Mouse (Mus musculus): Measurements from ENCODE around the gene Dst. TPM values are rescaled to one million over a fixed set of nuclear protein-coding genes. Genes with fewer than 3 reads are reported as not detected.

The Dst gene
- polyA plus RNA-seq, 1 experiment from 2014 or later = 35.2 TPM

- H3K9me3 ChIP-seq = no peaks in the 10 kb centered on the region
- H3K4me1 ChIP-seq = peaks cover 5% of the 10 kb centered on the region
- peak overlapping the region; percentile 44 for H3K27ac ChIP-seq (replicated peaks)
- 0 out of 2 replicates have a peak overlapping the region, but pooled peaks have one; percentile 7 for H3K9ac ChIP-seq (replicated peaks)
- H3K4me2 ChIP-seq (replicated peaks) = no peak overlapping the region
- no peaks in the 10 kb centered on the region for H3K27me3 ChIP-seq
- no peak overlapping the region for H3K4me3 ChIP-seq
- H3K36me3 ChIP-seq = no peaks in the 10 kb centered on the region
- ATAC-seq (replicated peaks) = peak; percentile 74; the same call in 1 of the 2 replicates
- WGBS = 59% methylated on average over 14 of the region's 14 CpGs
These were observed 24.9 kb downstream of the Dst start for GRCm38 (mm10) chr1:33932845-33933499.

- Histone ChIP-seq H3K9me3 (no peaks in the 10 kb centered on the region), H3K36me3 (no peaks in the 10 kb centered on the region), H3K4me2 (replicated peaks) (no peak overlapping the region), H3K27ac (replicated peaks) (peak overlapping the region; percentile 69), H3K27me3 (no peaks in the 10 kb centered on the region), H3K4me1 (peaks cover 5% of the 10 kb centered on the region), H3K4me3 (no peak overlapping the region), H3K9ac (replicated peaks) (no peak overlapping the region)
- 69% methylated on average over 3 of the region's 3 CpGs for WGBS
- no peak for ATAC-seq (replicated peaks)
These were observed 27.9 kb downstream of the Dst start for GRCm38 (mm10) chr1:33935946-33936345.

GRCm38 (mm10) chr1:33939828-33940227, 31.8 kb downstream of the Dst start:
- WGBS = 81% methylated on average over 5 of the region's 5 CpGs
- Histone ChIP-seq H3K27ac (replicated peaks) (no peak overlapping the region; the same call in 1 of the 2 replicates), H3K4me3 (no peak overlapping the region), H3K36me3 (no peaks in the 10 kb centered on the region), H3K27me3 (no peaks in the 10 kb centered on the region), H3K9ac (replicated peaks) (no peak overlapping the region), H3K9me3 (no peaks in the 10 kb centered on the region), H3K4me2 (replicated peaks) (no peak overlapping the region), H3K4me1 (no peaks in the 10 kb centered on the region; the same call in 1 of the 2 replicates)
- no peak for ATAC-seq (replicated peaks)

- WGBS = 85% methylated on average over 11 of the region's 11 CpGs
- no peak for ATAC-seq (replicated peaks)
- Histone ChIP-seq H3K27ac (replicated peaks) (peak overlapping the region; percentile 12), H3K27me3 (no peaks in the 10 kb centered on the region), H3K36me3 (no peaks in the 10 kb centered on the region), H3K4me3 (no peak overlapping the region), H3K4me2 (replicated peaks) (no peak overlapping the region), H3K4me1 (peaks cover 3% of the 10 kb centered on the region; the same call in 1 of the 2 replicates), H3K9ac (replicated peaks) (no peak overlapping the region), H3K9me3 (no peaks in the 10 kb centered on the region)
These were observed 32.4 kb downstream of the Dst start for GRCm38 (mm10) chr1:33940364-33940928.

GRCm38 (mm10) chr1:33942638-33943037, 34.6 kb downstream of the Dst start:
- no peak overlapping the region for H3K4me2 ChIP-seq (replicated peaks)
- ATAC-seq (replicated peaks) = no peak
- whole genome bisulfite sequencing = 89% methylated on average over 8 of the region's 8 CpGs
- no peaks in the 10 kb centered on the region for H3K27me3 ChIP-seq
- H3K9me3 ChIP-seq = no peaks in the 10 kb centered on the region
- H3K27ac ChIP-seq (replicated peaks) = no peak overlapping the region
- no peaks in the 10 kb centered on the region for H3K36me3 ChIP-seq
- H3K9ac ChIP-seq (replicated peaks) = no peak overlapping the region
- no peak overlapping the region for H3K4me3 ChIP-seq
- peaks cover 10% of the 10 kb centered on the region; the same call in 1 of the 2 replicates for H3K4me1 ChIP-seq

GRCm38 (mm10) chr1:33943943-33944342, 35.9 kb downstream of the Dst start:
- H3K27ac ChIP-seq (replicated peaks) = no peak overlapping the region
- no peaks in the 10 kb centered on the region for H3K27me3 ChIP-seq
- ATAC-seq (replicated peaks) = no peak
- no peak overlapping the region for H3K9ac ChIP-seq (replicated peaks)
- H3K4me1 ChIP-seq = peaks cover 14% of the 10 kb centered on the region; the same call in 1 of the 2 replicates
- no peak overlapping the region for H3K4me3 ChIP-seq
- H3K9me3 ChIP-seq = no peaks in the 10 kb centered on the region
- no peaks in the 10 kb centered on the region for H3K36me3 ChIP-seq
- 81% methylated on average over 2 of the region's 2 CpGs for WGBS
- H3K4me2 ChIP-seq (replicated peaks) = no peak overlapping the region

- H3K36me3 ChIP-seq = no peaks in the 10 kb centered on the region
- H3K9ac ChIP-seq (replicated peaks) = no peak overlapping the region
- 78% methylated on average over 17 of the region's 17 CpGs for WGBS
- no peaks in the 10 kb centered on the region for H3K27me3 ChIP-seq
- no peak overlapping the region for H3K4me3 ChIP-seq
- H3K4me1 ChIP-seq = peaks cover 14% of the 10 kb centered on the region; the same call in 1 of the 2 replicates
- no peak overlapping the region for H3K4me2 ChIP-seq (replicated peaks)
- no peaks in the 10 kb centered on the region for H3K9me3 ChIP-seq
- H3K27ac ChIP-seq (replicated peaks) = peak overlapping the region; percentile 88
- no peak for ATAC-seq (replicated peaks)
These were observed 37.1 kb downstream of the Dst start for GRCm38 (mm10) chr1:33944977-33945750.

- ATAC-seq (replicated peaks) = no peak
- WGBS = 96% methylated on average over 6 of the region's 6 CpGs
- Histone ChIP-seq H3K4me1 (peaks cover 14% of the 10 kb centered on the region; the same call in 1 of the 2 replicates), H3K36me3 (no peaks in the 10 kb centered on the region), H3K4me3 (no peak overlapping the region), H3K9me3 (no peaks in the 10 kb centered on the region), H3K9ac (replicated peaks) (no peak overlapping the region), H3K27me3 (no peaks in the 10 kb centered on the region), H3K4me2 (replicated peaks) (no peak overlapping the region), H3K27ac (replicated peaks) (peak overlapping the region; percentile 88)
These were observed 37.7 kb downstream of the Dst start for GRCm38 (mm10) chr1:33945756-33946155.

GRCm38 (mm10) chr1:33946601-33947395, 38.8 kb downstream of the Dst start:
- H3K4me2 ChIP-seq (replicated peaks) = no peak overlapping the region
- H3K4me3 ChIP-seq = no peak overlapping the region
- peak; percentile 92 for ATAC-seq (replicated peaks)
- 67% methylated on average over 12 of the region's 12 CpGs for WGBS
- H3K27me3 ChIP-seq = no peaks in the 10 kb centered on the region
- peak overlapping the region; percentile 88 for H3K27ac ChIP-seq (replicated peaks)
- H3K9me3 ChIP-seq = no peaks in the 10 kb centered on the region
- peaks cover 14% of the 10 kb centered on the region; the same call in 1 of the 2 replicates for H3K4me1 ChIP-seq
- H3K36me3 ChIP-seq = no peaks in the 10 kb centered on the region
- H3K9ac ChIP-seq (replicated peaks) = no peak overlapping the region

- Histone ChIP-seq H3K27ac (replicated peaks) (peak overlapping the region; percentile 88), H3K4me2 (replicated peaks) (no peak overlapping the region), H3K27me3 (no peaks in the 10 kb centered on the region), H3K9ac (replicated peaks) (no peak overlapping the region), H3K36me3 (no peaks in the 10 kb centered on the region), H3K4me3 (no peak overlapping the region), H3K9me3 (no peaks in the 10 kb centered on the region), H3K4me1 (peaks cover 14% of the 10 kb centered on the region; the same call in 1 of the 2 replicates)
- ATAC-seq (replicated peaks) = no peak
- 89% methylated on average over 6 of the region's 6 CpGs for WGBS
These were observed 39.8 kb downstream of the Dst start for GRCm38 (mm10) chr1:33947838-33948237.

- 66% methylated on average over 5 of the region's 5 CpGs for WGBS
These were observed 40.5 kb downstream of the Dst start for GRCm38 (mm10) chr1:33948511-33948910.

More at GRCm38 (mm10) chr1:33948511-33948910, 40.5 kb downstream of the Dst start:
- H3K4me1 ChIP-seq = peaks cover 14% of the 10 kb centered on the region; the same call in 1 of the 2 replicates
- H3K9me3 ChIP-seq = no peaks in the 10 kb centered on the region
- no peak overlapping the region for H3K9ac ChIP-seq (replicated peaks)
- no peaks in the 10 kb centered on the region for H3K27me3 ChIP-seq
- no peak overlapping the region for H3K4me2 ChIP-seq (replicated peaks)
- H3K27ac ChIP-seq (replicated peaks) = peak overlapping the region; percentile 88
- no peaks in the 10 kb centered on the region for H3K36me3 ChIP-seq
- H3K4me3 ChIP-seq = no peak overlapping the region
- ATAC-seq (replicated peaks) = no peak
